Mouse (Mus musculus) thymus, adult 2 months (tissue): ENCODE measurements around the gene Park7.

Experiments
- CTCF ChIP-seq: fragments of 200-500 bp; IDR thresholded peaks from 2 replicates; pipeline ENCODE4 v1.5.1; 2012; ENCODE audit warnings: mild to moderate bottlenecking, control low read depth, low read length, moderate library complexity, borderline replicate concordance; ENCODE audit not compliant: control insufficient read depth, poor library complexity, insufficient read depth; ENCODE audit errors: extremely low read depth
- POLR2A ChIP-seq: fragments of 200-500 bp; IDR thresholded peaks from 2 replicates; pipeline ENCODE4 v1.6.1; 2012; ENCODE audit warnings: mild to moderate bottlenecking, low read length, control low read depth, moderate library complexity; ENCODE audit not compliant: control insufficient read depth, poor library complexity, insufficient read depth; ENCODE audit errors: extremely low read depth

DNA sequence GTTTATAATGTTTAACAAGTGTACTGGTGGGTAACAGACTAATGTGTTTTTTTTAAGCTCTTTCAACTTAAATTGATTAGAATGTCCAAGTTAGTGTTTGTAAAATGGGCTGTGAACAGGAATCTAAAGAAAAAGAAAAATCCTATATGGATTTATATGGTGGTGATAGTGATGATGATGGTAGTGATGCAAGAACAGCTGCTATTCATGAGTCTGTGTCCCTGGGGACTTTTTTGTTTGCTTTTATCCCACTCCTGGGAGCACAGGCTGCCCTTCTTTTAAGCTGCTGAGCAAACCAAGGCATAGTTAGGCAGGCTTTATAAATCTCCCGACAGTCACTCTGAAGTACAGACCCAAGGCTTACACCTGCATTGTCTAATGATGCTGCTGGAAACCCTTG lies 19.3 kb upstream of the Park7 start:
- TF ChIP-seq CTCF (no peak), POLR2A (no peak)
